Mouse (Mus musculus) cortical plate, adult 2 months (tissue): Measurements from ENCODE around the gene Sec22a. TPM values are rescaled to one million over a fixed set of nuclear protein-coding genes. Genes with fewer than 3 reads are reported as not detected.

Source experiments
- H3K27ac ChIP-seq: fragments of 200-500 bp; 2 replicates; pipeline ENCODE4 v1.5.1; 2012; ENCODE audit warnings: low read length, control low read depth, inconsistent platforms; ENCODE audit not compliant: insufficient read depth
- H3K4me1 ChIP-seq: fragments of 200-500 bp; 2 replicates; pipeline ENCODE4 v1.6.1; 2011; ENCODE audit warnings: low read length; ENCODE audit not compliant: control insufficient read depth, insufficient read depth
- H3K4me3 ChIP-seq: fragments of 200-500 bp; 2 replicates; pipeline ENCODE4 v1.5.1; 2011; ENCODE audit warnings: mild to moderate bottlenecking, low read length, control low read depth; ENCODE audit not compliant: insufficient read depth
- CTCF ChIP-seq: fragments of 200-500 bp; IDR thresholded peaks from 2 replicates; pipeline ENCODE4 v1.5.1; 2011; ENCODE audit warnings: mild to moderate bottlenecking, control low read depth, low read length; ENCODE audit not compliant: insufficient read depth; ENCODE audit errors: extremely low read depth
- POLR2A ChIP-seq: fragments of 200-500 bp; IDR thresholded peaks from 2 replicates; pipeline ENCODE4 v1.6.1; 2011; ENCODE audit warnings: mild to moderate bottlenecking, low read length, control low read depth; ENCODE audit not compliant: insufficient read depth; ENCODE audit errors: extremely low read depth
- polyA plus RNA-seq: library from polyadenylated mRNA; depleted of rRNA; stranded (reverse); fragments of >200 nt; gene quantifications from 2 replicates; pipeline ENCODE4 v1.2.3, GENCODE M21; 2012

The Sec22a gene
- polyA plus RNA-seq, 1 experiment, result 17.9 TPM

DNA sequence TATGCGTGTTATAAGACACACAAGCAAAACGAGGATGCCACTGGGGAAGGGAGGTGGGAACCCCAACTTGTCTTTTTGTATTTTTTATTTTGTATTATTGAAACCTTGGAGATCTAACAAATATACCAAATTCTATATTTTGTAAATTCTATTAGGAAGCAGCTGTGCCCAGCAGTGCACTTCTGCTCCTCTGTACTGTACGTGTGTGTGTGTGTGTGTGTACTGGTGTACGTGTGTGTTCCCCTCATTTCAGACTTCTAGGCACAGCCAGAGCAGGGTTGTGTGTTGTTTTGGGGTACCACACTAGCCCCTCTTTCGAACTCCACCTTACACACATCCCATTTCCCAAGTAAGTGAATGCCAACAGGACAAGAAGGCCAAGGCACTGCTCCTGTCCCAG, 59.3 kb downstream of the Sec22a start:
- Histone ChIP-seq H3K4me3 (no peak overlapping the region), H3K27ac (no peak overlapping the region), H3K4me1 (no peaks in the 10 kb centered on the region)
- TF ChIP-seq POLR2A, result no peak
- TF ChIP-seq CTCF, result no peak

DNA sequence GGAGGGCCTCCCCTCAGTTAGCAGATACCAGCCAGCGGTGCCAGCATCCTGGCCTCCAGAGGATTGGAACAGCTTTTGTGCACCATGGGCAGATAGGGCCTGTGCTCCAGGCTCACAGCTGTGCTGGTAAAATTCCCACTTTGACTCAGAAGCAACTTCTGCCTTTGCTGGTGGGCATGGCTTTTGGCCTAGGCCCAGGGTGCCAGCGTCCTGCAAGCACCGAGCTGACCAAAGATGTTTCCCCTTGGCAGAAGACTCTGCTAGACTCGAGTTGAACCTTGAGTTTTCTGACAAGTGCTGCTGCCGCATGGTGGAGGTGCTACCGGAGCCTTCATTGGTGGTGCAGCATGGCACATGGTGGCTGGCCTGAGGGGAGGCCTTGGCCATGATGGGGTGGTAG, 60.0 kb downstream of the Sec22a start:
- Histone ChIP-seq H3K4me1 (no peaks in the 10 kb centered on the region), H3K27ac (no peak overlapping the region)
- TF ChIP-seq POLR2A, result no peak
- no peak for TF ChIP-seq CTCF

DNA sequence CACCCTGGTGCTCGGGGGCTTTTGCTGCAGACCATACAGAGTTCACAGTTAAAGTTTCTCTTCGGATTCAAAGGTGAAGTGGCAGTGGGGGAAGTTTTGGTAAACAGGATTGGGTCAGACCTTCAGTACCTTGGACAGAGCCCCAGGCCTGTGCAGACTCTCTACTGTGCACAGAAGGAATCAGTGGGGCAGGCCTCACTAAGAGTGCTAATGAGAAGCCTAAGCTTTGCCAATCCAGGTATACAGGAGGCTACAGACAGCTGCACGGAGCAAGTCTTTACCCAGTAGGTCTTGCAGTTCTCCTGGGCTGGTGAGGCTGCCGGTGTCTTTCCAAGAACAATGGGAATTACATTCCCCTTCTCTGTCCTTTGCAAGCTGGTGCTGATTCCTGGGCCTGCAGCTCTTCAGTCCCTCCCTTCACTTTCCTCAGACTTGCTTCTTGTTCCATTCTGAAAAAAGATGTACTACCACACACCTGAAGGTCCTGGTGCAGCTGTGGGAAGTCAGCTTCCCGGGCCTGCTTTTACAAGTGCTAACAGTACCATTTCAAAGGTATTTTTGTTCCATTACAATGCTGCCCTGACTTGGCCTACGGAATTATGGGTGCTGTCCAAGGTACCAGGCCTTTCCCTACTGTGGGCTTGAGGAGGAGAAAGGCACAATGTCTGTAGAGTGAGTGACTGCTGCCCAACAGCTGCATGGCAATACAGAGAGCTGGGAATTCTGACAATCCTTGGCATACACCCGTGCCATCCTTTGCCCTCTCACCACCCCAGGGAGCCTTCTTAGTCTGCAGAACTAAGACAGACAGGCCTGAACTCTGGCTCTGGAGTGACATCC, 61.1 kb downstream of the Sec22a start:
- H3K27ac ChIP-seq, result no peak overlapping the region
- no peaks in the 10 kb centered on the region for H3K4me1 ChIP-seq
- TF ChIP-seq CTCF, result no peak
- TF ChIP-seq POLR2A, result no peak
- no peak overlapping the region for H3K4me3 ChIP-seq

More for the DNA sequence above, 60.0 kb downstream of the Sec22a start:
- H3K4me3 ChIP-seq, result no peak overlapping the region

DNA sequence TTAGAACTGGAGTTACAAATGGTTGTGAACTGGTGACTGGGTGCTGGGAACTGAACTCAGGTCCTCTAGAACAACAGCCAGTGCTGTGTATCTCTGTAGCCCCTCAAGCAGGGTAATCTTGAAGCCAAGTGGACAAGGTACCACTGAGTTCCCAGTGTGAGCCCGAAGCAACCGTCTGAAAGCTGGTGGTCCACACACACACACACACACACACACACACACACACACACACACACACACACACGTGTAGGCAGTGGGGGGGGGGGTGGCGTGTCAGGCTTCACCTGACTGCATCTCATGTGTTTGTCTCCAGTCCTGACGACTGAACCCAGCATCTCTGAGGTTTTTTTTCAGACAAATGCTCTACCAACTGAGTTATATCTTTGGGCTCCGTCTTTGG, 63.6 kb downstream of the Sec22a start:
- no peak for TF ChIP-seq CTCF
- TF ChIP-seq POLR2A, result no peak
- Histone ChIP-seq H3K4me1 (no peaks in the 10 kb centered on the region), H3K4me3 (no peak overlapping the region), H3K27ac (no peak overlapping the region)

DNA sequence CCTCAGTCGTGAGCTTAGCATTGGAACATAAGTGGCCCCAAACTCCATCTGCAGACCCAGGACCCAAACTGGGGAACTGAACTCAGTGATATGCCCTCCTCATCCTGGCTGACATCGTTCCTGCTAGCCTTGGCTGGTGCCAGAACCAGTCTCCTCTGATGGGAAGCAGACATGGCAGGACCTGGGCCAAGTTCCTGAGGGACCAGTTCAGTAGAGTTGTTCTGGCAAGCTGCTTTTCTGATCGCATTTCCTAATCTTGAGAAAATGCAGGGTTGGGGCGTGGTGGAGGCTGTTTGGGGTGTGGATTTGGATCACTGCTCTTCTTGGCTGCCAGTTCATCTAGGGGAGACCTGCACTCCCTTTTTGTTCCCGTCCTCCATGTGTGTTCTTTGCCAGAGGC, 65.9 kb downstream of the Sec22a start:
- H3K4me3 ChIP-seq, result no peak overlapping the region
- no peaks in the 10 kb centered on the region for H3K4me1 ChIP-seq
- TF ChIP-seq POLR2A, result no peak
- no peak for TF ChIP-seq CTCF
- H3K27ac ChIP-seq, result no peak overlapping the region

DNA sequence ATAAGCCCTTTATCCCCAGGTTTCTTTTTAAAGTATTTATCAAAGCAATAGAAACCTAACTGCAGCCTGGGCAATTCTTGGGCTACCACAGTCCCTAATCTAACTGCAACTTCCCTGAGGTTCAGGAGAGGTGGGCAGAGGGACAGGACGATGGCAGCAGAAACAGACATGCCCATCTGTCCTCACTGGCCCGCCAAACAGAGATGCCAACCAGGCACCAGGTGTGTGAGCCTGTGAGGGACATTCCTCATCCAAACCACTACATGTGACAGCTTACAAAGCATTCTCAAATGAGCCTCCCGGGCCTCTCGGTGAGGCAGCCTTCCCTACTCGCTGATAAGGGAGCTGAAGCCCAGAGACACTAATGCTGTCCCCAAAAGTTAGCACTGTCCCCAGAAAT, 76.5 kb downstream of the Sec22a start:
- H3K27ac ChIP-seq, result no peak overlapping the region
- no peaks in the 10 kb centered on the region for H3K4me1 ChIP-seq
- H3K4me3 ChIP-seq, result no peak overlapping the region
- TF ChIP-seq CTCF (no peak), POLR2A (no peak)

DNA sequence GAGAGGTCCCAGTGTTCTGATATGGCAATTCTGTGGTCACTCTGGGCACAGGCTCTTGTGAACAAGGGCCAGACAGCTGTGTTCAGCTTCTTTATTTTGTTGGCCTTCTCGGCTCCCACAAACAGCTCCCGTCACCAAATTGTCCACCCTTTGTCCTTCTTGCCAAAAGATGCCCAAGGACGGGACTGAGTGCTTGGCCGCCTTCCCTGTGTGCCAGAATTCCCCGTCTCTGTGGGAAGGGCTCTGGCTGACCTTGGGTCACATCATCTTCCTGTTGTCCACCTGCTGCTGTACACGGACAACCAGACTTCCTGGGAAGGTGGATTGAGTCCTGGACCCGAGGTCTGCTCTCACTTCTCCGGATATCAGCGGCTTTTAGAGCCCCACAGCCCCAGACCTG, 77.9 kb downstream of the Sec22a start:
- Histone ChIP-seq H3K4me3 (no peak overlapping the region), H3K27ac (no peak overlapping the region), H3K4me1 (no peaks in the 10 kb centered on the region)
- TF ChIP-seq POLR2A, result no peak
- no peak for TF ChIP-seq CTCF

DNA sequence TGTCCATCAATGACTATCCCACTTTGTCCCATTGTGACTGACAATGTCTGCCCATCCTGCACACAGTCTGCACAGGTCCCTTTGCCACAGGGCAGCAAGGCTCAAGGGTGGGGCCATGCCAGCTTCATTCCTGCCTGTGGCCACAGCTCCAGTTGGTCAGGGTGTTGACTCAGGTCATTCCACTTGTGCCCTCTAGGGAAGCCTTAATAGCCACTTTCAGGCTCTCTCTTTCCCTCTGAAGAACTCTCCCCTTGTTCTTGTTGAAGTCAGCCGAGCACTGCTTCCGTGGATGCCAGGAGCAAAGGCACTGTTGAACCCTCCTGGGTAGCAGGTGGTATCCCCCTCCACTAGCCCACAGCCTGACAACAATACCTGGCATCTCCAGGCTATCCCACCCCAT, 81.3 kb downstream of the Sec22a start:
- Histone ChIP-seq H3K4me3 (no peak overlapping the region), H3K4me1 (no peaks in the 10 kb centered on the region), H3K27ac (no peak overlapping the region)
- no peak for TF ChIP-seq CTCF
- TF ChIP-seq POLR2A, result no peak

DNA sequence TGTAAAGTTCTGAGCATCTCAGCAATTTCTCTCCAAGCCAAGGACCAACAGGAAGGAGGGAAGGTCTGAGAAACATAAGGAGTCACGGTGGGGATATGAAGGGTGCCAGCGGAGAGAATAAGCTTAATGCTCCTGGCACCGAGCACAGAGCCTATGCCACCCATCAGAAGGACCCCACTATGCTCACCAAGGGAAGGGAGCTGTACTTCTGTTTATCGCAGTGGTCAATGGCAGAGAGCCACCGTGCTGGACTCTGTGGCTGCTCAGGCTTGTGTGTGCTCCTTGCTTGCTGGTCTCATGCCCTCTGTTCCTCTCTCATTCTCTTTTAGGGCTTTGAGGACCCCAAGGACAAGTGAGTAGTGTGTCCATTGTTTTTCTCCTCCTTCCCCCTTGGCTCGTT, 85.6 kb downstream of the Sec22a start:
- no peak overlapping the region for H3K27ac ChIP-seq
- H3K4me3 ChIP-seq, result no peak overlapping the region
- TF ChIP-seq CTCF (no peak), POLR2A (no peak)
- H3K4me1 ChIP-seq, result no peaks in the 10 kb centered on the region

DNA sequence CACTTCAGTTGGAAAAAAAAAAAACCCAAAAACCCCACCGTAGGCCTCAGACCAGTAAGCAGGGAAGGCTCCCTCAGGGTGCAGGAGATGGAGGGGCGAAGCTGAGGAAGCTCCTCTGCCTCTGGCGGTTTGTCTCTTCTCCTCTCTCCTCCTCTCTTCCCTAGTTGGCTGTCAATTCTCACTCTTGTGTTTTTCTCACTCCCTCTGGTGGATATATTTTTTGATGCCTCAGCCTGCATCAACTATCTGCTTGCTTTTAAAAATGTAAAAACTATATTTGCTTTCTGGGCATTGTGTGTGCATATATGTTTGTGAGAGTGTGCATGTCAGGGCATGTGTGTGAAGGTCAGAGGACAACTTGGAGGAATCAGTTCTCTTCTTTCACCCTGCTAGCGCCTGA, 91.3 kb downstream of the Sec22a start:
- Histone ChIP-seq H3K4me1 (no peaks in the 10 kb centered on the region; the same call in 1 of the 2 replicates), H3K27ac (no peak overlapping the region), H3K4me3 (no peak overlapping the region)
- TF ChIP-seq POLR2A (no peak), CTCF (no peak)

DNA sequence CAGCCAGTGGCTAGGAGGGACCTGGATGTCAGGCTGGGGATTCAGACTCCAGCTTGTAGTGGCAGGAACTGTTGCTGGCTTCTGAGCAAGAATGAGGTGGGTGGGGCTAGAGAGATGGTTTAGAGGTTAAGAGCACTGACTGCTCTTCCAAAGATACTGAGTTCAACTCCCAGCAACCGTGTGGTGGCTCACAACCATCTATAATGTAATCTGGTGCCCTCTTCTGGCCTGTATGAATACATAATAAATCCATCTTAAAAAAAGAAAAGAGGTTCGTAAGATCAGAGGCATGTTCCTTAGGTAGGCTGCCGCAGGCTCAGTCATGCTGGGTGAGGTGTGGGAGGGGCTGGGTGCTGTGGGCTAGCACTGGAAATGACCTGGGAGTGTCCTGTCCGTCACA, 92.1 kb downstream of the Sec22a start:
- no peak overlapping the region for H3K4me3 ChIP-seq
- TF ChIP-seq POLR2A (no peak), CTCF (0 out of 2 replicates have a peak, but pooled peaks have one; percentile 20)
- no peaks in the 10 kb centered on the region; the same call in 1 of the 2 replicates for H3K4me1 ChIP-seq

More for the DNA sequence above, 92.1 kb downstream of the Sec22a start:
- no peak overlapping the region for H3K27ac ChIP-seq
